Mouse (Mus musculus): Measurements from ENCODE around the gene Grb2. TPM values are rescaled to one million over a fixed set of nuclear protein-coding genes. Genes with fewer than 3 reads are reported as not detected.

Gene Grb2
- 124 and 137 TPM in 2 replicates for polyA plus RNA-seq (2016; fragmentation: Nextera tagmentation; extraction: Ambion mirVana)

GRCm38 (mm10) chr11:115708209-115708876 lies at the start of gene Grb2:
Grb2 (minus strand) TSS chr11:115708597.
- Histone ChIP-seq H3K4me3 (replicated peaks) (peak within 1 kb of the TSS; percentile 99), H3K36me3 (replicated peaks) (no peaks in the 10 kb centered on the region), H3K9ac (peak within 1 kb of the TSS; percentile 97), H3K9me3 (no peaks in the 10 kb centered on the region), H3K27ac (peak within 1 kb of the TSS; percentile 95), H3K27me3 (no peaks in the 10 kb centered on the region), H3K4me2 (peak within 1 kb of the TSS; percentile 95), H3K4me1 (peaks cover 29% of the 10 kb centered on the region)
- WGBS = 0% methylated on average over 40 of the region's 91 CpGs
- peak; percentile 95 for ATAC-seq (ENCODE audit: low FRiP score)

- H3K9me3 ChIP-seq = no peaks in the 10 kb centered on the region
- WGBS = 86% methylated on average over 4 of the region's 4 CpGs
- H3K27me3 ChIP-seq = no peaks in the 10 kb centered on the region
- no peak overlapping the region for H3K4me2 ChIP-seq
- H3K36me3 ChIP-seq (replicated peaks) = no peaks in the 10 kb centered on the region
- no peak overlapping the region for H3K4me3 ChIP-seq (replicated peaks)
- no peak for ATAC-seq (ENCODE audit: low FRiP score)
- peaks cover 6% of the 10 kb centered on the region; the same call in 1 of the 2 replicates for H3K4me1 ChIP-seq
- no peak overlapping the region for H3K27ac ChIP-seq
- no peak overlapping the region for H3K9ac ChIP-seq
Measured at GRCm38 (mm10) chr11:115753485-115753884, 45.1 kb upstream of the Grb2 start.

- Histone ChIP-seq H3K27me3 (no peaks in the 10 kb centered on the region), H3K9ac (no peak overlapping the region), H3K4me2 (no peak overlapping the region), H3K36me3 (replicated peaks) (no peaks in the 10 kb centered on the region), H3K4me3 (replicated peaks) (no peak overlapping the region), H3K4me1 (peaks cover 6% of the 10 kb centered on the region; the same call in 1 of the 2 replicates), H3K27ac (no peak overlapping the region), H3K9me3 (no peaks in the 10 kb centered on the region)
- WGBS = 56% methylated on average over 7 of the region's 7 CpGs
- ATAC-seq (ENCODE audit: low FRiP score) = no peak
Measured at GRCm38 (mm10) chr11:115752653-115753052, 44.3 kb upstream of the Grb2 start.

- Histone ChIP-seq H3K4me2 (no peak overlapping the region), H3K9ac (no peak overlapping the region), H3K27ac (no peak overlapping the region), H3K9me3 (no peaks in the 10 kb centered on the region), H3K4me1 (peaks cover 6% of the 10 kb centered on the region), H3K4me3 (replicated peaks) (no peak overlapping the region), H3K36me3 (replicated peaks) (no peaks in the 10 kb centered on the region), H3K27me3 (no peaks in the 10 kb centered on the region)
- 80% methylated on average over 2 of the region's 2 CpGs for WGBS
- ATAC-seq (ENCODE audit: low FRiP score) = no peak
Measured at GRCm38 (mm10) chr11:115751725-115752124, 43.3 kb upstream of the Grb2 start.

- no peak for ATAC-seq (ENCODE audit: low FRiP score)
- Histone ChIP-seq H3K4me1 (peaks cover 6% of the 10 kb centered on the region), H3K9ac (no peak overlapping the region), H3K36me3 (replicated peaks) (no peaks in the 10 kb centered on the region), H3K4me3 (replicated peaks) (no peak overlapping the region), H3K4me2 (no peak overlapping the region), H3K27ac (no peak overlapping the region), H3K27me3 (no peaks in the 10 kb centered on the region), H3K9me3 (no peaks in the 10 kb centered on the region)
- 92% methylated on average over 5 of the region's 5 CpGs for whole genome bisulfite sequencing
Measured at GRCm38 (mm10) chr11:115749834-115750233, 41.4 kb upstream of the Grb2 start.

- Histone ChIP-seq H3K4me2 (peak overlapping the region; percentile 46), H3K27ac (no peak overlapping the region), H3K4me3 (replicated peaks) (peak overlapping the region; percentile 16; the same call in 1 of the 2 replicates), H3K9ac (peak overlapping the region; percentile 30; the same call in 1 of the 2 replicates), H3K27me3 (no peaks in the 10 kb centered on the region), H3K36me3 (replicated peaks) (no peaks in the 10 kb centered on the region), H3K4me1 (no peaks in the 10 kb centered on the region; the same call in none of the 2 replicates), H3K9me3 (no peaks in the 10 kb centered on the region)
- ATAC-seq (ENCODE audit: low FRiP score) = no peak
- WGBS = 14% methylated on average over 15 of the region's 15 CpGs
Measured at GRCm38 (mm10) chr11:115747351-115747750, 39.0 kb upstream of the Grb2 start.

GRCm38 (mm10) chr11:115746762-115747161 lies 38.4 kb upstream of the Grb2 start:
- WGBS = 62% methylated on average over 8 of the region's 8 CpGs
- Histone ChIP-seq H3K4me1 (no peaks in the 10 kb centered on the region; the same call in 1 of the 2 replicates), H3K4me2 (peak overlapping the region; percentile 46), H3K4me3 (replicated peaks) (no peak overlapping the region), H3K36me3 (replicated peaks) (no peaks in the 10 kb centered on the region), H3K27ac (no peak overlapping the region), H3K9ac (no peak overlapping the region), H3K9me3 (no peaks in the 10 kb centered on the region), H3K27me3 (no peaks in the 10 kb centered on the region)
- ATAC-seq (ENCODE audit: low FRiP score) = no peak

- Histone ChIP-seq H3K4me1 (no peaks in the 10 kb centered on the region; the same call in 1 of the 2 replicates), H3K27me3 (no peaks in the 10 kb centered on the region), H3K4me3 (replicated peaks) (no peak overlapping the region), H3K4me2 (no peak overlapping the region), H3K9me3 (no peaks in the 10 kb centered on the region), H3K27ac (no peak overlapping the region), H3K36me3 (replicated peaks) (no peaks in the 10 kb centered on the region), H3K9ac (no peak overlapping the region)
- ATAC-seq (ENCODE audit: low FRiP score) = no peak
- 75% methylated on average over 1 of the region's 1 CpGs for WGBS
Measured at GRCm38 (mm10) chr11:115746109-115746508, 37.7 kb upstream of the Grb2 start.

GRCm38 (mm10) chr11:115744385-115744784 lies 36.0 kb upstream of the Grb2 start:
- 91% methylated on average over 5 of the region's 5 CpGs for WGBS
- H3K36me3 ChIP-seq (replicated peaks) = no peaks in the 10 kb centered on the region
- no peak overlapping the region for H3K4me3 ChIP-seq (replicated peaks)
- no peaks in the 10 kb centered on the region; the same call in 1 of the 2 replicates for H3K4me1 ChIP-seq
- no peak for ATAC-seq (ENCODE audit: low FRiP score)
- H3K9ac ChIP-seq = no peak overlapping the region
- H3K27me3 ChIP-seq = no peaks in the 10 kb centered on the region
- no peak overlapping the region for H3K4me2 ChIP-seq
- no peak overlapping the region for H3K27ac ChIP-seq
- no peaks in the 10 kb centered on the region for H3K9me3 ChIP-seq

GRCm38 (mm10) chr11:115742926-115743325 lies 34.5 kb upstream of the Grb2 start:
- no peak overlapping the region for H3K9ac ChIP-seq
- H3K36me3 ChIP-seq (replicated peaks) = no peaks in the 10 kb centered on the region
- H3K4me2 ChIP-seq = no peak overlapping the region
- WGBS = 91% methylated on average over 9 of the region's 9 CpGs
- no peak overlapping the region for H3K4me3 ChIP-seq (replicated peaks)
- no peak overlapping the region for H3K27ac ChIP-seq
- no peaks in the 10 kb centered on the region for H3K27me3 ChIP-seq
- ATAC-seq (ENCODE audit: low FRiP score) = no peak
- H3K4me1 ChIP-seq = peaks cover 11% of the 10 kb centered on the region
- H3K9me3 ChIP-seq = no peaks in the 10 kb centered on the region

GRCm38 (mm10) chr11:115741070-115741469 lies 32.7 kb upstream of the Grb2 start:
- 89% methylated on average over 11 of the region's 11 CpGs for WGBS
- no peaks in the 10 kb centered on the region for H3K9me3 ChIP-seq
- no peaks in the 10 kb centered on the region for H3K36me3 ChIP-seq (replicated peaks)
- no peak overlapping the region for H3K4me3 ChIP-seq (replicated peaks)
- no peak overlapping the region for H3K9ac ChIP-seq
- peaks cover 16% of the 10 kb centered on the region for H3K4me1 ChIP-seq
- ATAC-seq (ENCODE audit: low FRiP score) = no peak
- H3K4me2 ChIP-seq = no peak overlapping the region
- H3K27ac ChIP-seq = no peak overlapping the region
- H3K27me3 ChIP-seq = no peaks in the 10 kb centered on the region

- H3K9me3 ChIP-seq = no peaks in the 10 kb centered on the region
- peaks cover 18% of the 10 kb centered on the region for H3K4me1 ChIP-seq
- H3K4me2 ChIP-seq = no peak overlapping the region
- no peaks in the 10 kb centered on the region for H3K27me3 ChIP-seq
- H3K4me3 ChIP-seq (replicated peaks) = no peak overlapping the region
- no peak for ATAC-seq (ENCODE audit: low FRiP score)
- no peaks in the 10 kb centered on the region for H3K36me3 ChIP-seq (replicated peaks)
- H3K9ac ChIP-seq = no peak overlapping the region
- no peak overlapping the region for H3K27ac ChIP-seq
- 74% methylated on average over 13 of the region's 13 CpGs for WGBS
Measured at GRCm38 (mm10) chr11:115738275-115738885, 30.0 kb upstream of the Grb2 start.

Measured in forebrain, embryonic 12.5 days (tissue).